Mouse (Mus musculus) lung, postnatal 0 days (tissue): Measurements from ENCODE around the gene E2f6. TPM values are rescaled to one million over a fixed set of nuclear protein-coding genes. Genes with fewer than 3 reads are reported as not detected.
A peak's percentile ranks its signal among the peaks of the same experiment; 100 is the strongest.

Experiments used
- ATAC-seq: fragments of 200-750 bp; cut with Nextera tagmentation; 2 replicates; pipeline ENCODE4 v1.8.0; 2017; ENCODE audit warnings: moderate library complexity
- DNase-seq: peaks from one replicate; pipeline ENCODE4 v3.0.0-alpha.2; 2016; ENCODE audit warnings: low spot score
- H3K27ac ChIP-seq: fragments of 300-500 bp; sonication (generic); 2 replicates; pipeline ENCODE4 v1.5.1; 2014; ENCODE audit warnings: antibody characterized with exemption, mild to moderate bottlenecking, low read length, mixed read lengths
- H3K27me3 ChIP-seq: fragments of 300-500 bp; sonication (generic); replicated peaks from 2 replicates; pipeline ENCODE4 v1.6.1; 2014; ENCODE audit warnings: low read length, mixed read lengths; ENCODE audit not compliant: insufficient read depth
- H3K36me3 ChIP-seq: fragments of 300-500 bp; sonication (generic); 2 replicates; pipeline ENCODE4 v1.6.1; 2014; ENCODE audit warnings: low read length, mixed read lengths; ENCODE audit not compliant: insufficient read depth
- H3K4me1 ChIP-seq: fragments of 300-500 bp; sonication (generic); 2 replicates; pipeline ENCODE4 v1.6.1; 2014; ENCODE audit warnings: antibody characterized with exemption, low read depth, low read length, mixed read lengths; ENCODE audit not compliant: insufficient read depth
- H3K4me2 ChIP-seq: fragments of 300-500 bp; sonication (generic); replicated peaks from 2 replicates; pipeline ENCODE4 v1.6.1; 2014; ENCODE audit warnings: low read depth, mild to moderate bottlenecking, low read length, moderate library complexity, mixed read lengths
- H3K4me3 ChIP-seq: fragments of 300-500 bp; sonication (generic); 2 replicates; pipeline ENCODE4 v1.5.1; 2014; ENCODE audit warnings: low read depth, low read length
- H3K9ac ChIP-seq: fragments of 300-500 bp; sonication (generic); replicated peaks from 2 replicates; pipeline ENCODE4 v1.6.1; 2014; ENCODE audit warnings: low read depth, mild to moderate bottlenecking
- H3K9me3 ChIP-seq: fragments of 300-500 bp; sonication (generic); 2 replicates; pipeline ENCODE4 v1.6.1; 2016; ENCODE audit warnings: low read length, mixed read lengths
- CTCF ChIP-seq: IDR thresholded peaks from 2 replicates; pipeline ENCODE4 v1.5.1; 2016; ENCODE audit warnings: antibody characterized with exemption, mild to moderate bottlenecking
- EP300 ChIP-seq: IDR thresholded peaks from 2 replicates; pipeline ENCODE4 v1.6.1; 2016; ENCODE audit warnings: antibody characterized with exemption, mild to moderate bottlenecking, control low read depth
- WGBS: fragments of 180-500 bp; shearing (Covaris S2); extraction: QIAGEN DNeasy Blood & Tissue Kit; methylation state at CpG from one replicate; pipeline ENCODE4 v1.1.7; 2014; 5-methylcytosine and 5-hydroxymethylcytosine counted together
- polyA plus RNA-seq: library from polyadenylated mRNA; unstranded; fragments of >200 nt; fragmentation: Nextera tagmentation; extraction: Ambion mirVana; gene quantifications from 2 replicates; pipeline ENCODE4 v1.2.1, GENCODE M21; 2015

The E2f6 gene
- polyA plus RNA-seq, 1 experiment from 2014 or later: 11.1 TPM

DNA sequence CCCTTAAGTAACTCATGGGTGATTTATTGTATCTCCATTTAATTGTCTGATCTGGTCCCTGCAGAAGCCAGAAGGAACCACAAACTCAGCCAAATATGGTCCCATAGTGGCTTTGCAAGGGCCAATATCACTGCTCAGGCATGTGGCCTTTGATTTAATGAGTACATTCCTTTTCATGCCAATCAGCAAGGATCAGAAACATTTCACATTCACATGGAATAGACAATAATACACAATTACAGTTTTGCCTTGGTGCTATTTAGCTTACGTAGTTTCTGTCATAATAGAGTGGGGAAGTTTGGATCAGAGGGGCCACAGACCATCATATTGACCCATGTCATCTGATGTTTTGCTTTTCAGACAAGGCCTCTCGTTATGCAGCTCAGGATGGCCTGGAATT is 37.7 kb downstream of the E2f6 start:
- no peak overlapping the region for H3K27ac ChIP-seq
- 78% methylated on average over 2 of the region's 2 CpGs for WGBS
- no peak for ATAC-seq

GRCm38 (mm10) chr12:16849821-16850220 is 39.1 kb downstream of the E2f6 start:
- 33% methylated on average over 2 of the region's 2 CpGs for WGBS
- Histone ChIP-seq H3K4me1 (peaks cover 7% of the 10 kb centered on the region; the same call in 1 of the 2 replicates), H3K27ac (no peak overlapping the region), H3K9ac (no peak overlapping the region), H3K4me3 (no peak overlapping the region), H3K36me3 (no peaks in the 10 kb centered on the region), H3K9me3 (no peaks in the 10 kb centered on the region), H3K27me3 (no peaks in the 10 kb centered on the region), H3K4me2 (no peak overlapping the region)
- no peak for DNase-seq
- no peak for ATAC-seq
- TF ChIP-seq CTCF (no peak), EP300 (no peak)

More for the DNA sequence above, 37.7 kb downstream of the E2f6 start:
- no peaks in the 10 kb centered on the region for H3K36me3 ChIP-seq
- TF ChIP-seq EP300 (no peak), CTCF (no peak)
- no peaks in the 10 kb centered on the region for H3K9me3 ChIP-seq
- no peak overlapping the region for H3K4me2 ChIP-seq
- no peak overlapping the region for H3K9ac ChIP-seq
- DNase-seq: no peak
- H3K4me3 ChIP-seq: no peak overlapping the region
- H3K27me3 ChIP-seq: no peaks in the 10 kb centered on the region
- H3K4me1 ChIP-seq: peaks cover 2% of the 10 kb centered on the region; the same call in 1 of the 2 replicates

GRCm38 (mm10) chr12:16850431-16851375 is 39.9 kb downstream of the E2f6 start:
- peak; percentile 61 for ATAC-seq
- Histone ChIP-seq H3K27me3 (no peaks in the 10 kb centered on the region), H3K4me1 (peaks cover 7% of the 10 kb centered on the region; the same call in 1 of the 2 replicates), H3K4me3 (no peak overlapping the region), H3K9me3 (no peaks in the 10 kb centered on the region), H3K36me3 (no peaks in the 10 kb centered on the region), H3K4me2 (no peak overlapping the region), H3K9ac (no peak overlapping the region), H3K27ac (0 out of 2 replicates have a peak overlapping the region, but pooled peaks have one; percentile 3)
- WGBS: 50% methylated on average over 16 of the region's 16 CpGs
- peak; percentile 51 for TF ChIP-seq CTCF
- TF ChIP-seq EP300: peak; percentile 75
- DNase-seq: peak; percentile 88

GRCm38 (mm10) chr12:16853431-16854165 is 42.8 kb downstream of the E2f6 start:
- peak; percentile 93 for DNase-seq
- Histone ChIP-seq H3K27me3 (no peaks in the 10 kb centered on the region), H3K27ac (peak overlapping the region; percentile 85), H3K9me3 (no peaks in the 10 kb centered on the region), H3K4me3 (no peak overlapping the region), H3K9ac (no peak overlapping the region), H3K36me3 (no peaks in the 10 kb centered on the region), H3K4me1 (peaks cover 7% of the 10 kb centered on the region; the same call in 1 of the 2 replicates), H3K4me2 (peak overlapping the region; percentile 46)
- peak; percentile 84 for ATAC-seq
- 41% methylated on average over 11 of the region's 11 CpGs for WGBS
- TF ChIP-seq EP300 (peak; percentile 74), CTCF (no peak)

GRCm38 (mm10) chr12:16855632-16856305 is 45.0 kb downstream of the E2f6 start:
- DNase-seq (peak; percentile 61), ATAC-seq (no peak)
- H3K4me1 ChIP-seq: peaks cover 7% of the 10 kb centered on the region; the same call in 1 of the 2 replicates
- no peak overlapping the region for H3K9ac ChIP-seq
- WGBS: 35% methylated on average over 6 of the region's 6 CpGs
- no peak overlapping the region for H3K4me2 ChIP-seq
- no peaks in the 10 kb centered on the region for H3K27me3 ChIP-seq
- TF ChIP-seq EP300: no peak
- no peak for TF ChIP-seq CTCF
- no peak overlapping the region for H3K27ac ChIP-seq
- no peaks in the 10 kb centered on the region for H3K36me3 ChIP-seq
- H3K9me3 ChIP-seq: no peaks in the 10 kb centered on the region
- H3K4me3 ChIP-seq: no peak overlapping the region
